Mouse (Mus musculus): ENCODE measurements around the gene Gm11549.

Gm11549 gene

GRCm38 (mm10) chr3:36511491-36511890, 10.1 kb downstream of the Gm11549 start:
- no peak for DNase-seq (ENCODE audit: low spot score)

GRCm38 (mm10) chr3:36505809-36506735, 15.5 kb downstream of the Gm11549 start:
- DNase-seq (ENCODE audit: low spot score) = no peak

- no peak for DNase-seq (ENCODE audit: low spot score)
These were observed 16.3 kb downstream of the Gm11549 start for GRCm38 (mm10) chr3:36505306-36505705.

GRCm38 (mm10) chr3:36501546-36501945, 20.1 kb downstream of the Gm11549 start:
- no peak for DNase-seq (ENCODE audit: low spot score)

GRCm38 (mm10) chr3:36500976-36501375, 20.6 kb downstream of the Gm11549 start:
- DNase-seq (ENCODE audit: low spot score) = no peak

GRCm38 (mm10) chr3:36499418-36499817, 22.2 kb downstream of the Gm11549 start:
- no peak for DNase-seq (ENCODE audit: low spot score)

- DNase-seq (ENCODE audit: low spot score) = no peak
These were observed 23.4 kb downstream of the Gm11549 start for GRCm38 (mm10) chr3:36498224-36498623.

- peak; percentile 52 for DNase-seq (ENCODE audit: low spot score)
These were observed 24.9 kb downstream of the Gm11549 start for GRCm38 (mm10) chr3:36496746-36497145.

GRCm38 (mm10) chr3:36496273-36496672, 25.3 kb downstream of the Gm11549 start:
- DNase-seq (ENCODE audit: low spot score) = no peak

- peak; percentile 88 for DNase-seq (ENCODE audit: low spot score)
These were observed 26.2 kb downstream of the Gm11549 start for GRCm38 (mm10) chr3:36495436-36495835.

GRCm38 (mm10) chr3:36494613-36495012, 27.0 kb downstream of the Gm11549 start:
- DNase-seq (ENCODE audit: low spot score) = no peak

GRCm38 (mm10) chr3:36493641-36494283, 27.9 kb downstream of the Gm11549 start:
- DNase-seq (ENCODE audit: low spot score) = no peak

- no peak for DNase-seq (ENCODE audit: low spot score)
These were observed 28.8 kb downstream of the Gm11549 start for GRCm38 (mm10) chr3:36492716-36493391.

GRCm38 (mm10) chr3:36491535-36491934, 30.1 kb downstream of the Gm11549 start:
- no peak for DNase-seq (ENCODE audit: low spot score)

- DNase-seq (ENCODE audit: low spot score) = no peak
These were observed 32.1 kb downstream of the Gm11549 start for GRCm38 (mm10) chr3:36489590-36489910.

- no peak for DNase-seq (ENCODE audit: low spot score)
These were observed 32.6 kb downstream of the Gm11549 start for GRCm38 (mm10) chr3:36488899-36489589.

- no peak for DNase-seq (ENCODE audit: low spot score)
These were observed 33.2 kb downstream of the Gm11549 start for GRCm38 (mm10) chr3:36488367-36488766.

- no peak for DNase-seq (ENCODE audit: low spot score)
These were observed 34.7 kb downstream of the Gm11549 start for GRCm38 (mm10) chr3:36486881-36487280.

GRCm38 (mm10) chr3:36486176-36486575, 35.4 kb downstream of the Gm11549 start:
- DNase-seq (ENCODE audit: low spot score) = no peak

GRCm38 (mm10) chr3:36484292-36484691, 37.3 kb downstream of the Gm11549 start:
- no peak for DNase-seq (ENCODE audit: low spot score)

GRCm38 (mm10) chr3:36482940-36483339, 38.7 kb downstream of the Gm11549 start:
- no peak for DNase-seq (ENCODE audit: low spot score)

- DNase-seq (ENCODE audit: low spot score) = peak; percentile 26
These were observed 39.8 kb downstream of the Gm11549 start for GRCm38 (mm10) chr3:36481776-36482193.
